Mouse (Mus musculus) embryo, embryonic 10 days (tissue): ENCODE results near the gene Zfp385b.

Experiments
- DNase-seq: peaks from one replicate; pipeline ENCODE4 v3.0.0-alpha.2; 2015; ENCODE audit warnings: low spot score

Gene Zfp385b

DNA sequence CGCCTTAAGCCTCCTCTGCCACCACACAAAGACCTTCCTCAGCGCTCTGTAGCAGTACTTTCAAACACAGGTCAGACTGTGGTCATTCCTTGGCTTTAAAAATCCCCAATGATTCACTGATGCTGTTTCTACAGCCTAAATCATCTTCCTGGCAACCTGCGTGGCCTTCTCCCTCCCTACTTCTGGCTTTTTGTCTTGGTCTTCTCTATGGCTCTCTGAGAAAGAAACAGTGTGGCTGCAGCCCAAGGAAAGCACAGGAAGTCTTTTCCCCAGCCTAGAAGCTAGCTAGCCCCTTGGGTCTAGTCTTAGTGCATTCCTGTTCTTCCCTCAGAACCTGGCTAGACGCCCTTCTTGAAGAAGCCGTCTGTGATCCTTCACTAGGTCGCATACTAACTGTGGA, 359.4 kb downstream of the Zfp385b start:
- DNase-seq: no peak

DNA sequence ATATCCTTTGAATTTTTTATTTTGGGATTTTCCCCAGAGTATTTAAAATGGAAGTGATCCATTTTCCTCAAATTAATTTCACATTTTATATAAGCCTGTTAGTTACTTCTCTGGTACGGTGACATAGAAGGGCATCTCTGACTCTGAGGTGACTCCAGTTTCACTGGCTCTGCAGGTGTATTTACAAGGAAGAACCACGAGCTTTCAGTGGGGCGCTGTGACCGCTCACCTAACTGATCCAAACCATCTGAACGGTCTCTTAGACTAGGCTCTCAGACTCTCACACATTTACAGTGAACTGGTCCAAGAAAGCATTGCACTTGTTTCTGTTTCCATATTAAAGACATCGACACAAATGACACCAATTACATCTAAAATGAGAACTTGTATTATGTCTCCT, 361.0 kb downstream of the Zfp385b start:
- DNase-seq: no peak

DNA sequence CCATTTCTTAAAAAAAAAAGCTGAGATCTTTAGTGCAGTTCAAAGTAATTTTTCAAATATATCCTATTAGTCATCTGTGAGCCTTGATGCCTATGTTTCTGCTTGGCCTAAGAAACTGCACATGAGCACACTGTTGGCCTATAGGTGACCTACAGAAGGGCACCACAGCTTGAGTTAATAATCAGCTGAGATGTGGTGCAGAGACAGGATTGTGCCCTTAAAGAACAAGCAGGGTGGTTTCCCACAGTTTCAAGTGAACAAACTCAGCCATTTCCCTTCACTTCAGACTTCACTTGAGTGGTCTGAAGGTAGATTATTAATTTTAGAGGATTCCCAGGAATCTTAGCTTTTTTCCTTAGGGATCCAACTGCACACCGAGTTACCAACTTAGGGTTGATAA, 362.3 kb downstream of the Zfp385b start:
- DNase-seq: no peak

DNA sequence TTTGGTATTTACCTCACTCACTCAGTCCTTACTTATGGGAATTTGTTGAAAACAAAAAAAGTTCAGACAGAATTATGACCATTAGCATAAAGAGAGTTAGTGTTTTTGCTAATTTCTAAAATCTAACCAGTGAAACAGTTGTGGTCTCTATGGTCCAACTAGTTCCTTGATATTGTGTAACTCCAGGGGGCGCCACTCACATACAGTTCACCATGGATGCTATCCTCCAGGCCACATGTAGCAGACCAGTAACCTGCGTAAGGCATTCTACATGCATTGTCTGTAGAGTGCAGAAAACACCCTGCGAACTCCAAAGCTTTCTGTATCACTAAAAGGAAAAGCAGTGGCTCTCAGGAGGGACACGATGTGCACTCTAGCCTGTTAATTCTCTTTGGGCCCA, 362.8 kb downstream of the Zfp385b start:
- DNase-seq: peak; percentile 83

DNA sequence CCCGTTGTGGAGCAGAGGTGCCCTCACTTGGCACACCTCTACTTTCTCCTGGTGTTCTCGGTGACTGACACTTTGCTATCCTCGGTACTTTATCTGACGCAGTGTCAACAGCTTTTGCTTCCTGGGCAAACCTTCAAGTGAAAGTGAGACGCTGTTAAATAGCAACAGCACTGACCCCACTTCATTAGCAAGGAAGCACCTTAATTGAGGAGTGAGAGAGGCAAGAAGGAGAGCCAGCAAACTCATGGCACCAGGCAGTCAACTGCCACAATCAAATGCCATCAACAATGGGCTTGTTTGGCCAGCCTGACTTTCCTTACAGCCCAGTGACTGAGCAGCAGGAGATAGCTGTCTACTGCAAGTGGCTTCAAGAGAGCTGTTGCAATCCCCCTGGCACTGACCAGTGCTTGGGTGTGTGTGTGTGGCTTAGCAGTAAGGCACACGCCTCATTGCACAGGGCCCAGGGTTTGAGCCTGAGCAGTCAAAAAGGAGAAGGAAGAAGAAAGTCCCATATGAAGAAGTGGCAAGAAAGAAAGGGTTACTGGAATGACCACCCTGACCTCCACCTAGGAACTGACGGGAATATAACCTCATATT, 365.0 kb downstream of the Zfp385b start:
- no peak for DNase-seq

DNA sequence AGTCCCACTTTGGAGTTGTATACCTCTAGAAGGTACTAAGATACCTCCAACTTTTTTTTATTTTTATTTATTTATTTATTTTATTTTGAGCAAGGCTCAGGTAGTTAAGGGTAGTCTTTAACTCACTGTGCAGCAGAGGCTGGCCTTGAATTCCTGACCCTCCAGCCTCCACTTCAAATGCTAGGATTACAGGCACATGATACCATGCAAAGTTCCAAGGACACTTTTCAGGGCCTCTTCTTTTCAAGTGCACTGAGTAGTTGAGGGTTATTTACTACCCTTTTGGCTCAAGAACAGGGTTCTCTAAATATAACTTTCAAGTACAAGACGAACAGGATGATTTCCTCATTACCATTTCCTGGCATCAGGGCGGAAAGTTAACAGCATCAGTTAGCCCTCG, 365.7 kb downstream of the Zfp385b start:
- no peak for DNase-seq

DNA sequence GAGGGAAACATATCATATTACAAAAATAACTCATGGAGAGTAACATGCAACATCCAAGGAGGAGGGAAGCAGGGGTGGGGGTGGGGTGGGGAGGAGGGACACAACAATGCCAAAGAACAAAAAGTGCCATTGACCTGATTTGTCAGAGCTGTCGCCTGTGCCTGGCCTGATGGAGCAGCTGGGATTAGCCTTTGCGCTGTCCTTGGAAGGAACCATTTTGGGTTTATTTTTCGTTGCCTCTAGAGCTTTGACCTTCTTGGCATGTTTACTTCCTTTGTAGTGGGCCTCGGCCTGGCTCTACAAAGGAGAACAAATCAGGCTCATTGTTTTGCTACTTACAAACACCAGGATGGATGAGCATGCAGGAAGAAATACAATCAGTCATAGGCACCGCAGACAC, 369.4 kb downstream of the Zfp385b start:
- peak; percentile 14 for DNase-seq

DNA sequence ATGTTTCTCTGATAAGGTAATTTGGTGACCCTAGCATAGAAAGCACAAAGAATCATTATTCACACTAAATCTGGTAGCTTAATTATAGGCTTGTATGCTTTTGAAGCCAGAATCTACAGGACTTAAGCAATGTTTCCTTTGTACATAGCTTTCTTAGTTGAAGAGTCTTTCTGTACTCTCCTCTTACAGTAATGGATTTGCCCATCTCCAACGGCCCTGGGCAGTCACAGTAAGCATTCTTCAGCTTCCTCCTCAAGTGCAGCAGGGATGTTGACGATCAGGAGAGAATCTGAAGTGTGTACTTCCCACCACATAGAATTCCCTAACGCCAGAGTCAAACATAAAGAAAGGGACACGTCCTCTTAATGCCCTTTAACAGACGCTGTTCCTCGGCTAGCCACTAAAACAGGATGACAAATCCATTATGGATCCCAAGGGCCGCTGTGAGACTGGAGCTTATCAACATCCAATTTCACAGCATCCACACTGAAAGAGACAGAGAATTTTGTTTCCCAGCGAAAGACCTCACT, 370.4 kb downstream of the Zfp385b start:
- peak; percentile 18 for DNase-seq

DNA sequence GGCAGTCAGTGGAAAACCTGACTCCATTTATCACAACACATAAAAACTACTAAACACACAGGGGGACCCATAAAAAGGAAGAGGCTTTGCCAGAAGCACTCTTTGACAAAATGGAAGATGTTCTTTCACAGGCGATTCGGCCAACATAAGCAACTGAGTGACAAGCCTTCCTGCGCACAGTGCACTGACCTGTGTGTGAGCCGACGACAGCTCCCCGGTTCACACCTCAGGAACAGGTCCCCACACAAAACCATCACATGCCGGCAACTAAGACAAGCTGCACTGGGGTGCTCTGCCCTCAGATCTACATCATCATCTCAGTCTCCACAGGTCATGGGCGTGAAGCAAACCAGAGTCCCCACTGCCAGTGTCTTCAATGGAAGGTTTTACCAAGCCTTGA, 375.2 kb downstream of the Zfp385b start:
- no peak for DNase-seq

DNA sequence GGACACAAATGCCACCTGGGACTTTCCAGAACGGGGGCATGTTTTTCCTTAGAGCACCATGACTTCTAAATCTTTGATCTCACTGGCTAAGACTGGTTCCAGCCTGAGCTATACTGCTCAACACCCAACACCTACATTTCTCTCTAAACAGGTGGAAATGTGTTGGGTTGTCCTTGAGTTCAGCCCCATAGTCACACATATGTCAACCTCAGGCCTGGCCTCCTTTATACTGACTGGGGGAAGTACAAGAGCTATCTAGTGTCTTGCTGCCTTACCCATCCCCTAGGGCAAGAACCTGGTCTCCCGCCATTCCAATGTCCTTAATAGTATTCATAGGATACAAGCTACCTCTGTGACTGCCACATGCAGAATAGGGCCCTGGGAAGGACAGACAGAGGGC, 378.8 kb downstream of the Zfp385b start:
- DNase-seq: no peak

DNA sequence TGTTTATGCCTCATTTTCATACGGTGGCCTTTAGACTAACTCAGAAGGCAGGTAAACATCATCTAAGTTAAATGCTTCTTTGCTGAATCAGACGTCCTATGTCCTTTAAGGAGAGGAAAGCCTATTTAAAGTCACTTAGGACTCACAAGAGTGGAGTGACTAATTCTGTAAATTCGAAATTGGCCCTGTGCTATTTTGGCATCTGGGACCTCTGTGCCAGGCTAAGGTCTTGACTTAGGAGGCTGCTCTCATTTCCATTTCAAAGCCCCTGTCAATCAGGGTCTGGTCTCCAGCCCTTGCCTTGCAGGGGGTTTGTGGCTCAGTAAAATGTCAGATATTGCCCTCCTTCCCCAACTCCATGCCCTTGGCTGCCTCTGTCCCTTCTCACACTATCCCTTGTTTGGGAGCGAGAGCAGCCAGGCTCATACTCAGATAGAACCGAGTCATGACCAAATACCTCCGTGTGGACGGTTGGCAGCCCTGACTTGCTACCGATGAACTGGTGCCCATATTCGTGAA, 383.1 kb downstream of the Zfp385b start:
- peak; percentile 8 for DNase-seq

DNA sequence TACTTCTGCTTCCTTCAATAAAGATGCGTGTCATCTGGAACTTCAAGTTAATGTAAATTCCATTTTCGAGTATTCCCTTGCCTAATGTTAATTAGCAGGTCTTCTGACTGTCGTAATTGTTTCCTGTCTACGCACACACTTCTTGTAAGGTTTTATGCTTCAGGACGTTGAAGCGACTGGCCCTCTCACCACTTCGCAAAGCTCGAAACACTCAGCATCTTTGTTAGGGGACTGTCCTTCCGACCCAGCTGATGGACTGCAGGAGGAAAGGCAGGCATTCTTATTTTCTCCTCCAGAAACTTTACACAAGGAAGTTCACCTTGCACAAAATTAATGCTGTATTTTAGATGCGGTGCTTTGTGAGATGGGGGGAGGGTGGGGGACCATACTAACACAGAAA, 400.0 kb downstream of the Zfp385b start:
- no peak for DNase-seq

DNA sequence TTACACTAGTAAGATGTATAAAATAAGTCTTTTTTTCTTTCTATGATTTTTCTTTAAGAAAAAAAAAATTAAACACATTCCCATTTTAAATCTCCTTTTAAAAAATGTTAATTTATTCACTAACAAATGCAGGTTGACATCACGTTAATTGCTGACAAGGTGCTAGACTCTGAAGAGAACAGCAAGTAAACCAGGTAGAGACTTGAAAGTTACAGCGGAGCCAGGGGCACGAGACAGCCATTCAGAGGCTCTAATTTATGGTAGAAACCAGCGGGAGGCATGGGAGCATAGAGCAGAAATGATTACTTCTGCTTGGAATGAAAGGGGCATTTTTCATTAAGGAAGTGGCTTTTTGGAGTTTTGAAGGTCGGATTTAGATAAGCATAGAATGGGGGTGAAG, 401.4 kb downstream of the Zfp385b start:
- no peak for DNase-seq

DNA sequence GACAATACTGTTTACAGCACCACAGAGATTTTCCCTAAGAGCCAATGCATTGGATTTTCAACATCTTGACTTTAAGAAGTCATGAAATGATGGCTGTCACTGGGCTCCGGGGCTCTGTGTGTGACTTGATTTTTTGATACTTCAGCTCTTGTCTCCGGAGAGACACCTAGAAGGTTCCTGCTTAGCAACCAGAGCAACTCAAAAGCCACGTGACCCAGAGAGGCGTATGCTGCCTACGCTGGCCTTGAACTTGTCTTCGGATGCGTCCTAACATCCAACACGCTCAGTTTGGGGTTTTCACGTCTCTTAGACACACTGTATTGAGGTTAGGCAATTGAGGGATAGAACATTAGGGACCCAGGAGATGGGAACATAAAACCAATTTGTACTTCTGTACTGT, 407.3 kb downstream of the Zfp385b start:
- no peak for DNase-seq

DNA sequence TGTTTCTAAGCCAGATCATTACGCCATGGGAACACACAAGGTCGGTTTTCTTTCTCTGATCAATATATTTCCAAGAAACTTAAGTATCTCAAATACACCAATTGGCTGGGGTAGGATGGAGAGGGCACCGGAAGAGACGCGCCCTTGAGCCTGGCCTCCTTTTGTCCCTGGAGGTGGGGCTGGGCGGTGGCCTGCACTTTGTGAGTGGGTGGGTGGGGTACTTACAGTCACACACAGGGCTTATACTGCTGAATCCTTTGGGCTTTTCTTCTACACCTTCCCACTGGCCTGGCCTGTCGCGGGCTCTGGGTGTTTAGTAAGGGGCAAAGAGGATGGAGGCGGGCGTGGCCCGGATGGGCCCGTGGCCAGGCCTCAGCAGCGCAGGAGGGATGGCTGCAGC, 407.8 kb downstream of the Zfp385b start:
- DNase-seq: no peak

DNA sequence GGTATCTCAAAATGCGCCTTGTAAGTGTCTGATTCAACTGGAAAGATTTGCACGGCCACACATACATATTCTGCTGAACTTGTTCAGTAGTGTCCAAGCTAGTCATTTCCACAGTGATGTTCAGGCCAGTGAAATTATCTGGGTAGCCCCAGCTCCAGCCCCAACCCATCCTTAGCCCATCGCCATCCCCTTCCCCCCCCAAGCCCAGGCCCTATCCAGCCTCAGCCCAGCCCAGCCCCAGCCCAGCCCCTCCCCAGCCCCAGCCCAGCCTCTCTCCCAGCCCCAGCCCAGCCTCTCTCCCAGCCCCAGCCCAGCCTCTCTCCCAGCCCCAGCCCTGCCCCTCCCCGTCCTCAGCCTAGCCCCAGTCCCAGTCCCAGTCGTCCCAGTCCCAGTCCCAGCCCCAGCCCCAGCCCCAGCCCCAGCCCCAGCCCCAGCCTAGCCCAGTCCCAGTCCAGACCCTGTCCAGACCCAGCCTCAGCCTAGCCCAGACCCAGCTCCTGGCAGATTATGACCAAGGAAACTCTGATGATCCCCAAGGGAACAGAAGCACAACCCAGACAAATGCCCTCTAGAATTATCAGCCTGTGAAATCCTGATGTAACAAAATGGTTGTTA, 409.8 kb downstream of the Zfp385b start:
- no peak for DNase-seq

DNA sequence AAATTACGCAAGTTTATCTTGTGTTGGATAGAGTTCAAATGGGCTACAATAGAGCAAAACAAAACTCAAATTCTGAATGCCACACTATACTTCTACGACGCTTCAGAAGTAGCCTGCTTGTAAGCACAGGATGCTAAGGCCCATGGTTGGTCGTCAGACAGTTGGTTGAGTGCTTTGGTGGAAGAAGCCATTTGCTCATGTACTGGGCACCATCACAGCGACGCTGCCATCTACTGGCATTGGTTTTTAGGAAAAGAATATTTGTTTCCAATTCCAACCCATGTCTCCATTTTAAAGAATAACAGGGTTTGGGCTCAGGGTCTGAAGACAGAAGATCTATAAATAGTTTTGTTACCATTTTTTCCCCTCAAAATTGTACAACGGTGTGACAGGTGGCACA, 410.5 kb downstream of the Zfp385b start:
- peak; percentile 38 for DNase-seq

DNA sequence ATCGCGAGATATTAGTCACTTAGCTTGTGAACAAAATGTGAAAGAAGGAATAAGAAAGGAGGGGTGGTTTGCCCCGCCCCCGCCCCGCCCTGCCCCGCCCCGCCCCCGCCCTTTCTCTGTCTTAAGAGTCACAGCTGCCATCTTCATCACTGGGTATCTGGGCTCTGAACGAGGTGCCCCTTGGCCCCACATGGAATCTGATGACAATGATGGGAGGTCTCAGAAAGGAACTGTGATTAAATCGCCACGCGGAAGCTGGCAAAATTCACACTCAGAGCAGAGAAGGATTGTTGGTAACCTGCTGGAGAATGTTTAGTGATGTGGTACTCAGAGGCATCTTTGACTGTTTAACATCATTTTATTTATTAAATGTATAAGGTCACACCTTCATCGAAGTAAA, 417.1 kb downstream of the Zfp385b start:
- DNase-seq: no peak

DNA sequence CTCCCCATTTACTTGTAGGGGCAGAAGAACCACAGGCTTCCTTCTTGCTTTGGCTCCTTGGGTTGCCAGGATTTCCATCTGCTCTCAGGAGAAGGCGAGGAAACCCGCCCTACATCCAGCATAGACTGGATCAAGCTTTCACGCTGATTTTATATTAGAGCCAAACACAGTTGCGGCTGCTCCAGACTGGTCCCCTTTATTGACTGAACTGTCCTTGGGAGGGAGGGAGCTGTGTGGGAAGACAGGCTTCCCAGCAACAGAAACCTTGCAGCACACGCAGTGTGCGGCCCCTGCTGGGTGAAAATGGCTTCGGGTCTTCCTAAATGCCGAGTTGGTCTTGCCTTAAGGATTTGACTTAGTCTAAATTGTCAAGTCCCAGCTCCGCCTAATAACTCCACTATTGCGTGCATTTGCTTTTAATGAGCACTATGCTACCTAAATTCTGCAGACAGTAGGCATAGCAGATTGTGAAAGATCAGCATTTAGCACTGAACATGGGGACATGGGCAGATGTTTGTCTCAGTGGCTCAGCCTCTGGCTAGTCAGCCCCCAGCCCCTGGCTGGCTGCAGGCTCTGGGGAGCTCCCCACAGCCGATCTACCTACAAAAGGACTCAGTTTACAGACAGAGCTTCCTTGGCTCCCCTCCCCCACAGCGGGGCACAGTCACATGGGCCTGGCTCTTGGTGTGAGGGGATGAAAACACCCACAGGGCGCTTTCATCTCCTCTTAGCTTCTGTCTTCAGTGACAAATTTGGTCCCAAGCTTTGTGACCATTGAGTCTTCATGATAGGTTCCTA, 417.8 kb downstream of the Zfp385b start:
- DNase-seq: peak; percentile 41

DNA sequence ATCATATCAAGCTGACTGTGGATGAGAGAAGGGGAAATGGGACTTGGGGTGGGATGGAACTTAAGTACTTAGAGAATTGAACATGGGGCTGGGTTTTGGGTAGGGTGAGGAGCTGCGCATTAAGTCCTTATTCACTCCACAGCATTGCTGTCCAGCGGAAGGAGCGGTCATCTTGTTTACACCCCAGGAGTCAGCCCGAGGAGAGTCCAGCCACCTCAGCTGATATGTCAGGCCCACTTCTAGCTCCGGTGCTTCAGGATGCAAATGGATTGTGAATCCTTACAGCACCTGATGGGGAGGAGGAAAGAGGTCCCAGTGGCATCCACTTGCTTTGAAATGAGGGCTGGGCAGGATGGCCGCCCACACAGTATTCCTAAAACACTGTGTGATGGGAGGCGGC, 425.6 kb downstream of the Zfp385b start:
- DNase-seq: no peak

DNA sequence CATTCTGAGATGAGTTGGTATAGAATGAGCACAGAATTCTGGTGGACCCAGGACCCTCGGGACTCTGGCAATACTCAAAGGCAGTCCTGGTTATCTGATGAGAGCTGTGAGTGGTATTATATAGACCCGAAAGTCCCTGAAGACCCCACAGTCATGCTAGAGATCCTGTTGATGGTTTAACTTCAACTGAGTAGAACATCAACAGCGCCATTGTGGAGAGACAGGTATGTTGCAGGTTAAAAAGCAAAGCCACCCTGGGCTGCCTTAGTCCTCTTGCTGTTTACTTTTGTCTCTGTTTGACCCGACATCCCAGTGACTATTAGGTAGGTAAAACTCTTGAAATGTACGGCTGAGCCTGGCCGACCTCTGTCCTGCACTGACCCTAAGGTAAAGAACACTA, 431.3 kb downstream of the Zfp385b start:
- no peak for DNase-seq

DNA sequence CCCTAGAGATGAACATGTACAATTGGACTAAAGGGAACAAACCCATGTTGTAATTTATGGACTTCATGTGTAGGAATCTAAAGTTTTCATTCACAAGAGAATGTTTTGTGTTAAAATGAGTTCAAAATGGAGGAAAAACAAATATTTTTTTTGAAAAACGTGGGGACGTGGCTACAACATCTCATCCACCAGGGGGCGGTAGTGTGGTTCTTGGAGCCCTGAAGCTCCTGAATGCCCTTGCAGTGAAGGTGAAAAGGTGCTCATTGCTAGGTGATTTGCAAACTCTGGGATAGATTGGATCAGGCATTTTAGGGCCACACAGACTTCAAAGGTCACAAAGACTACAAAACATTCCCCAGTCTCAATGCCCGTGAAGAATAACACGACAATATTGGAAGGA, 432.9 kb downstream of the Zfp385b start:
- peak; percentile 77 for DNase-seq

DNA sequence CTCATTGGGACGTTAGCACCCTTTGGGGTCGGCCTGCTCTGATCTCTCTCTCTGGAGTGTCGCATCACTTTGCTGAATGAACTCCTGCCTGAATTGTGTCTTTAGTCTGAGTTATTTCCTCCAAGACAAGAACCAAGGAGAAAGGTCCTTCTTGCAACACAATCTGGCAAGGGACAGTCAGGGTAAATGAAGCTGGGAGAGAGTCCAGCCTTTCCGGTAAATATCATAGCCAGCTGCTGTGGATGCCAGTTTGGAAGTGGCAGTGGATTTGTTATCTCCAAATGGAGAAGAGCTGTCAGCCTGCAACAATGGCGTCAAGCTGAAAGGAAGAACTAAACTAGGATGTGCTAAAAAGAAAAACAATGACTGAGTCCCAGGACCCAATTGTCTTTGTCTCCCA, 436.7 kb downstream of the Zfp385b start:
- no peak for DNase-seq
